Mouse (Mus musculus) ovary, adult 18-20 months (tissue): ENCODE results near the gene Tmem198b.

ENCODE experiments used
- DNase-seq: peaks from one replicate; pipeline ENCODE4 v3.0.0; 2022; ENCODE audit warnings: low spot score, mixed read lengths

Gene Tmem198b

GRCm38 (mm10) chr10:128801981-128802495 is 2.1 kb downstream of the Tmem198b start:
- no peak for DNase-seq

- no peak for DNase-seq
Observed at GRCm38 (mm10) chr10:128798676-128799075, 5.5 kb downstream of the Tmem198b start.

- no peak for DNase-seq
Observed at GRCm38 (mm10) chr10:128795581-128795980, 8.6 kb downstream of the Tmem198b start.

GRCm38 (mm10) chr10:128794391-128794790 is 9.8 kb downstream of the Tmem198b start:
- DNase-seq, result no peak

- no peak for DNase-seq
Observed at GRCm38 (mm10) chr10:128793258-128793657, 10.9 kb downstream of the Tmem198b start.

GRCm38 (mm10) chr10:128792041-128792440 is 12.1 kb downstream of the Tmem198b start:
- no peak for DNase-seq

GRCm38 (mm10) chr10:128790398-128791124 is 13.6 kb downstream of the Tmem198b start, which contains the start of gene Mmp19:
TSS of gene Mmp19 (plus strand) at chr10:128790910.
- no peak for DNase-seq

- DNase-seq, result no peak
Observed at GRCm38 (mm10) chr10:128780200-128780599, 24.0 kb downstream of the Tmem198b start.

- DNase-seq, result peak; percentile 75
Observed at GRCm38 (mm10) chr10:128779011-128779795, 25.0 kb downstream of the Tmem198b start.

GRCm38 (mm10) chr10:128778441-128778840 is 25.7 kb downstream of the Tmem198b start:
- no peak for DNase-seq

- no peak for DNase-seq
Observed at GRCm38 (mm10) chr10:128773685-128774084, 30.5 kb downstream of the Tmem198b start.

GRCm38 (mm10) chr10:128772895-128773294 is 31.3 kb downstream of the Tmem198b start:
- DNase-seq, result no peak
